Mouse (Mus musculus) gastrocnemius, postnatal 14 days (tissue): ENCODE data around the gene Zswim3. TPM values are rescaled to one million over a fixed set of nuclear protein-coding genes. Genes with fewer than 3 reads are reported as not detected.
"Not testable (repeated sequence)": the region's sequence is repeated elsewhere in the genome, so short reads cannot be mapped to it uniquely, and the experiment has no call there.

Source experiments
- DNase-seq: peaks from one replicate; pipeline ENCODE4 v3.0.0; 2021; ENCODE audit warnings: mixed read lengths
- intact Hi-C: fragments of 180-260 bp; cut with DNase I; formaldehyde crosslinking; loops from one replicate; pipeline ENCODE4 v1.15.1; 2025; ENCODE audit warnings: low total_unique reads
- total RNA-seq, 2 experiments: library from RNA; stranded (reverse); gene quantifications; 2 replicates each; pipeline ENCODE4 v1.2.3; 2021

The Zswim3 gene
- total RNA-seq, 2 experiments from 2014 or later = 1.1 to 1.2 TPM

GRCm38 (mm10) chr2:164832032-164832747 lies 27.3 kb downstream of the Zswim3 start:
- intact Hi-C loops = loop anchor here (10.0 kb wide), 1 partner anchor 63 kb away; no protein-coding TSS in a partner anchor
- DNase-seq = no peak

GRCm38 (mm10) chr2:164832748-164833301 lies 27.9 kb downstream of the Zswim3 start, which contains the start of gene Ctsa:
Gene Ctsa (plus strand): TSS chr2:164832873.
- intact Hi-C loops = loop anchor here (10.0 kb wide), 1 partner anchor 62 kb away; no protein-coding TSS in a partner anchor

GRCm38 (mm10) chr2:164833314-164833959 lies 28.5 kb downstream of the Zswim3 start, which contains the start of gene Neurl2:
Gene Neurl2 (minus strand): TSS chr2:164833456.
- DNase-seq = peak; percentile 90
- intact Hi-C loops = loop anchor here (10.0 kb wide), 1 partner anchor 61 kb away; no protein-coding TSS in a partner anchor

More at GRCm38 (mm10) chr2:164832748-164833301, 27.9 kb downstream of the Zswim3 start, which contains the start of gene Ctsa:
- DNase-seq = peak; percentile 80

GRCm38 (mm10) chr2:164834531-164834930 lies 29.6 kb downstream of the Zswim3 start:
- intact Hi-C loops = loop anchor here (10.0 kb wide), 1 partner anchor 60 kb away; no protein-coding TSS in a partner anchor
- no peak for DNase-seq

GRCm38 (mm10) chr2:164835164-164835563 lies 30.3 kb downstream of the Zswim3 start:
- DNase-seq = no peak
- intact Hi-C loops = loop anchor here (5.0 to 10.0 kb wide), 2 partner anchors 37 to 60 kb away; no protein-coding TSS in a partner anchor

- DNase-seq = no peak
- intact Hi-C loops = no loop called here
Measured at GRCm38 (mm10) chr2:164845782-164846181, 40.9 kb downstream of the Zswim3 start.

GRCm38 (mm10) chr2:164850061-164850460 lies 45.2 kb downstream of the Zswim3 start:
- DNase-seq = no peak
- intact Hi-C loops = no loop called here

GRCm38 (mm10) chr2:164855572-164855971 lies 50.7 kb downstream of the Zswim3 start:
- intact Hi-C loops, DNase-seq: not testable (repeated sequence)

GRCm38 (mm10) chr2:164856309-164857100 lies 51.6 kb downstream of the Zswim3 start:
- intact Hi-C loops = no loop called here
- DNase-seq = no peak

- DNase-seq = peak; percentile 45
- intact Hi-C loops = no loop called here
Measured at GRCm38 (mm10) chr2:164857101-164857821, 52.4 kb downstream of the Zswim3 start, which contains the start of gene Pltp. Gene Pltp (minus strand): TSS chr2:164857711.

GRCm38 (mm10) chr2:164857842-164858553 lies 53.1 kb downstream of the Zswim3 start:
- DNase-seq = no peak
- intact Hi-C loops = no loop called here

- intact Hi-C loops = no loop called here
Measured at GRCm38 (mm10) chr2:164859155-164859554, 54.3 kb downstream of the Zswim3 start.

GRCm38 (mm10) chr2:164859640-164860432 lies 54.9 kb downstream of the Zswim3 start:
- DNase-seq = no peak

More at GRCm38 (mm10) chr2:164859155-164859554, 54.3 kb downstream of the Zswim3 start:
- DNase-seq = no peak

GRCm38 (mm10) chr2:164861094-164861493 lies 56.2 kb downstream of the Zswim3 start:
- intact Hi-C loops = no loop called here
- DNase-seq = no peak

More at GRCm38 (mm10) chr2:164859640-164860432, 54.9 kb downstream of the Zswim3 start:
- intact Hi-C loops = no loop called here

GRCm38 (mm10) chr2:164862179-164862861 lies 57.4 kb downstream of the Zswim3 start:
- peak; percentile 72 for DNase-seq
- intact Hi-C loops = no loop called here

GRCm38 (mm10) chr2:164863411-164863810 lies 58.5 kb downstream of the Zswim3 start:
- DNase-seq, intact Hi-C loops: not testable (repeated sequence)
